Mouse (Mus musculus) cerebellum, adult 9-10 months (tissue): Measurements from ENCODE around the gene Lgi1.

Experiments
- DNase-seq: peaks from one replicate; pipeline ENCODE4 v3.0.0; 2022

The Lgi1 gene

DNA sequence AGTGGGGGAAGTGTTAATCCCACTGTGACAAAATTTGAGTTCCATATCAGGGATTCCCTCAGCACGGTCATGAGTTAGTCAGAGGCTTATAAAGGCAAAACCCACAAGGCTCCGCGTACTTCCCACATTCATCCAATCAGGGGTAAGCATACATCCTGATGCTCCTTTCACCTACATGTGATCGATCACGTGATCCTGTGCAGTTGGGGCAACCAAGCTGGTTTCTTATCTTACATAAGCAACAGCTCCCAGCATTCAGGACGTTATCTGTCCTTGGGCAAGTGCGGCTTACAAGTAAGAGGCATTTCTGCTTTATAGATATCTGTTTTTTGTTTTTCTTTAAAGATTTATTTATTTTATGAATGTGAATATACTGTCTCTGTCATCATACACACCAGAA is 63.7 kb downstream of the Lgi1 start:
- no peak for DNase-seq

DNA sequence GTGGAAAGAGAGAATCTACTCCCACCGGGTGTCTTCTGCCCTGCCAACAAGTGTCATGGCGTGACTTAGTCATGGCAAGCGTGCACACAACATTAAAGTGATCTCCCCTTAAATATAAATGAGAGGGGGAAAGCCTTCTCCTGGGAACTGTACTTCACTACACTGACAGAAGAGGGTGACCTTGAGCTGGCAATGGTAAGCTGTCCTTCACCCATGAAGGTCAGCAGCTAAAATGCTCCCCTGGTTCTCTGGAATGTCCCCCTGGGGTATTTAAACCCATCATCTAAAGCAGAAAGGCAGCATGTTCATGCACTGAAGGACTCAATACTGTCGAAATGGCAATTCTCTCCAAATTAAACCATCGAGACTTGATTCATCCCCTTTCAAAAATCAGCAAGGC is 64.9 kb downstream of the Lgi1 start:
- DNase-seq, result no peak

DNA sequence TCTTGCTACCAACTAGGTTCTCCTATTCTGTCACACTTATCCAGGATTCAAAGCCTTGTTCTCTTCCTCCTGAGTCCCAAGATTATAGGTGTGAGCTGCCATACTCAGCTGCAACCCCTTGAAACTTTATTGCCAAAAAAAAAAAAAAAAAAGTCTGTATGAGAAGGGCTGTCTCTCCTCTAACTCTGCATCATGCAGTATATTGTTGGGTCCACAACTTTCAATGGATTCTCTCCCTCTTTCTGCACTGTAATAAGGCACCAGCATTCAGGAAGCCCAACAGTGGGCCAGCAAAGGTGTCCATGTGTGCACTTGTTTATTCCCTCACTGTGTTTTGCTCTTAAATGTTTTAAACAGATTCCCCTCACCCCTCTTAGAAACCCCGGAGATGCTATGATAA is 66.7 kb downstream of the Lgi1 start:
- no peak for DNase-seq

DNA sequence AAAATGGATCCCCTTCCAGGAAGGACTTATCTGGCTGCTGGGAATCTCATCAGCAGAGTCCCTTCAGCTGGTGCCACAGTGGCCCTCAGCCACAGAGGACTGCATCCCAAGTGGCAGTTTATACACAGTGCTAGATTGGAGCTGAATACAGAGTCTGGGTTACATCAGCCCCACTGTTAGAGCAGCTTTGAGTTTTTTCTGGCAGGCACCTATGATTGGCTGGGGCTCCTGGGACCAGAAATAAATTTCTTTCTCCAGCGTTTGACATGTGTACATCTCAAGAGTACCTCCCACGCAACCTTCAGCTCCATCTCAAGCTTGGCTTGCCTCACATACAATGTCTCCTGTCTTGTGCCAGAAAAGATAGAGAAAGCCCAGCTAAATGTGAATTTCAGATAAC is 67.9 kb downstream of the Lgi1 start:
- DNase-seq, result no peak

DNA sequence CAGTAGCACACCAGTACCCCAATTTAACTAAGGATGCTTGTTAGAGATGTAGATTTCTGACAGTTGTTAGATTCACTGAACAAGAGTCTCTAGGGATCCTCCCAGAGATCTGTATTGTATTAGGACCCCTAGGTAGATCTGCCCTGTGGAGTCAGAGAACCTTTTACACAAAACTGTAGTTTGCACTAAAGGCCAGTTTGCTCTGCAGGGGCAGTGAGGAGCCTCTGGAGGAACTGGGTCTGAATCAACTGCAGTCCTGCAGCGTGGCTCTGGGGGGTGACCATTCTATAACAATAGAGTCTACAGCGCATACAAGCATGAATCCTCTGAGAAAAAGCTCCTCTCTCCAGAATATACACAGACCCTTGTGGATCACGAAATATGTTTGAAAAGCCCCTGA is 68.5 kb downstream of the Lgi1 start:
- no peak for DNase-seq

DNA sequence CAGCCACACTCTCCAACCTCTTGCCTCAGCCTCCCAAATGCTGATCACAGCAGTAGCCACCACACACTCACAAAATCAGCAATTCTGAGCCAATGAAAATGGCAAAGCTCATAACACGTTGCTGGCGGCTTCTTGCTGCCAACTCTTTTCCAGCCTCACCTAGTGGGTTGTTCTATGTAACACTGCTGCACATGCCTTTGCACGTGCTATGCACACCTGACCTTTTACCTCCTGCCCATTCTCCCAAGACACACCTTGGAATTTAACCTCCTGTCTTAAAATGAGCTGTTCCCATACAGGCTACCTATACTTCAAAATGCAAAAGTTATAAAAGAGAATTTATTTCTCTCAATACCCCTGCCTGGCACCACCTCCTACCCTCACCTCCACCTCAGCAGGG is 72.2 kb downstream of the Lgi1 start:
- no peak for DNase-seq

DNA sequence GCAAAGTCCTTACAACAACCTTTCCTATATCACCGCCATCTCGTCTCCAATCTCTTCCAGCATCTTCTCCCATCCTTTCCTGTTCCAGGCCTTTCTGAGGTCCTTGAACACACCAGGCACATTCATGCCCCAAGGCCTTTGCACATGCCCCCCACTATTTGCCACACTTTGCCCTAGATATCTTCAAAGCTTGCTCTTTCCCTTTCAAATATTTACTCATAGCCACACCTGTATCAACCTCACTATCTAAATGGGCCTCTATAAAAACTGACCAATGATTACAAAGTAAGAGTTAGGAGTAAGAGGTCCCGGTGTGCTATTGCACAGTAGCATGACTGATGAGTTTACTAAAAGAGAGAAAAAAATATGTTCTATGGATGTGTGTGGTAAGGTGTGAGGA is 73.0 kb downstream of the Lgi1 start:
- DNase-seq, result no peak

DNA sequence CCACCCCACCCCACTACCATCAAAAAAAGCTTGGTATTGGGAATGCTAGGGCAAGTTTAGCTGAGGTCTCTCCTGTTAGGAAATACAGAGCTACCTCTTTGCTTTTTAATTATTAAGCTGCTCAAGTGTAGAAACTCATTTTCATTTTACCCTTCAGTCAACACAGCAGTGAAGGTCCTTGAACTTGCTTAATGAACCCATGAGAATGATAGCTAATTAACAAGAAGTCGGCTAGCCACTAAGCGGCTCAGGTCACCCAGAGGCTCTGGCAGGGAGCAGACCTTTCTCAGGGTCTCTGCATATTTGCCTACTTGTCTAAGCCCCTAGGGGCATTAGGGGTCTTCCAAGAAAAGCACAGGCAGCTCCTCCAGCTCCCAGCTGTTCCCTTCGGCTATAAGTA is 75.4 kb downstream of the Lgi1 start:
- no peak for DNase-seq

DNA sequence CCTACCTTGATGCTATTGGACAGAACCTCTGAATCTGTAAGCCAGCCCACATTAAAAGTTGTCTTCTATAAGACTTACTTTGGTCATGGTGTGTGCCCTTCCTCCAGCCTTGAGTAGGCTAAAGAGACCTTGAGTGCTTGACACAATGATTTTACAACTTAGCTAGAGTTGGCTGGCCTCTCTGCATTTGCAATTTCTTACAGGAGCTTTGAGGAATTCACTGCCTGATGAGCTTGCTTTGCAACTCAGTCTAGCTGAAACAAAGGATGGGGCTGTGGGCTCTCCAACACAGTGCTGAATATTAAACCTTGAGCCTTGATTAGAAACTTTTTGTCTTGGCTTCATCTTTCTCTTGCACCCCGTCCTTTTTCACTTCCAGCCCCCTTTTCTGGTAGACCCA is 78.9 kb downstream of the Lgi1 start:
- DNase-seq, result no peak

DNA sequence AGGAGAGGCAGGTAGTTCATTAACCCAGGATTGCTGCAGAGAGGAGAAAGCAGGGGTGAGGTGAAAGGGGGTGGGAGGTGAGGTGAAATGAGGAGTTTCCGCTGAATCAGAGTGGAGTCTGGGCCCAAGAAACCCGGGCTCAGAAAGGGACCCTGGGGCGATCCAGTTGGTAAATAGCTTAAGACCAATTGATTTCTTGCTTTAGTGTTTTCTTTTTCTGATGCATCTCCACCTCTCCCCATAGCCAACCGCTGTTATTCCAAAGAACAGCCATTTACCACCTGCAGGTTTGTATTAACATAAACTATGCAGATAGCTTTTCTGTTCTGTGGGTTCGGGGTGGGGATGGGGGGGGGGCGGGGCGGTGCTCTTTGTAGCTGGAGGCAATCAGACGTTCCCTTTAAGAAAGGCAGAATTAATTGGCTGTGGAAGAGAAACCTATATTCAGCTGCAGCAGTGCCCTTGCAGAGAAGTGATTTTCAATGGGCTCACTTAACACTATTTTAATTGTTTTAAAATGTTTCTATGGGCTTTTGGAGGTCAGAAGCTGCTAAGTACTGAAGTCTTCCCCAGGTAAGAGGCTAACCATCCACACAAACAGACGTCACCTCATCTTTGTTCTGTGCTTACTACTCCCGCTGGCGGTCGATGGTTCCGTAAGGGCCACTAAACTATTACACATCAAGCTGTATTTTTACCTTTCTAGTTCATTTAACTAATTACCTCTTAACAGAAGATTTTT is 84.1 kb downstream of the Lgi1 start:
- no peak for DNase-seq

DNA sequence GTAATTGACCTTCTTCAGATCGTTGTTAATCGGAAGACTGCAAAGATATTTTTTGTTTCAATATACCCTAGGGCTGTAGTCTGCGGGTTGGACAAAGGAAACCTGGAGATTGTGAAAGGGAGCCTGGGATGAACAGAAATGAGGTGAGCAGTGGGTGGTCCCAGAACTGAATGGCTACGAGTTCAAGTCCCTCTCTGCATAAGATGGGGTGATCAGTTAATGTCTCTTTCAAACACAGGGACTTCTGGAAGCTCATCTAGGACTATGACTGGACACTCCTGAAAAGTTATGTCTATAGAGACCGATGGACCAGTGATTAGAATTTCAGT is 84.6 kb downstream of the Lgi1 start:
- no peak for DNase-seq

DNA sequence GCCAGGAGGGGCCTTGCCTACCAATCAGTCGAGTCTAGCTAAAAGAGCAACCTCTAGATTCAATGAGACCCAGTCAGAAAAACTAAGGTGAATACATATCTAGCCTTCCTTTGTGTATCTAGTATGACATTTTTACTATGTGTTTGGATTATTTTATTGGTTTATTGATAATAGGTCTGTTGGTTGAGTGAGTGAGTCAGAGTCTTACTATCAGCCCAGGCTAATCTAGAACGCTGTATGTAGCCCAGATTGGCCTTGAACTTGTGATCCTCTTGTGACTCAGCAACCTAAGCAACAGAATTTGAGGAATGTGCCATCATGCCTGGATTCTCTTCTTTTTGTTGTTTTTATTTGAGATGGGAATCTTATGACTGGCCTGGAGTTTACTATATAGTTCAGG is 86.9 kb downstream of the Lgi1 start:
- DNase-seq, result no peak

DNA sequence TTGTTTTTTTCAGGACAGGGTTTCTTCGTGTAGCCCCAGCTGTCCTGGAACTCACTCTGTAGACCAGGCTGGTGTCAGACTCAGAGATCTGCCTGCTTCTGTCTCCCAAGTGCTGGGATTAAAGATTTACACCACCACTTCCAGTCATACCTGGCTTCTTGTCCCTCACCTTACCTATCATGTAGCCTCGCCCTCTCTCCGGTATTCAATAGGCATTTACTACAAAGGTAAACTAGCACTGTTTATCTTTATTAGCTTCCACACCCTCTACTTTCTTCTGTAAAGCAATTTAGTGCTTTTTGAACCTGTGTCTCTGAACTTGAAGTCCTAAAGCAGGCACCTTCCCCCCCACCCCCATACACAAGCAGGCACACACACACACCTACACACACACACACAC is 87.4 kb downstream of the Lgi1 start:
- no peak for DNase-seq

DNA sequence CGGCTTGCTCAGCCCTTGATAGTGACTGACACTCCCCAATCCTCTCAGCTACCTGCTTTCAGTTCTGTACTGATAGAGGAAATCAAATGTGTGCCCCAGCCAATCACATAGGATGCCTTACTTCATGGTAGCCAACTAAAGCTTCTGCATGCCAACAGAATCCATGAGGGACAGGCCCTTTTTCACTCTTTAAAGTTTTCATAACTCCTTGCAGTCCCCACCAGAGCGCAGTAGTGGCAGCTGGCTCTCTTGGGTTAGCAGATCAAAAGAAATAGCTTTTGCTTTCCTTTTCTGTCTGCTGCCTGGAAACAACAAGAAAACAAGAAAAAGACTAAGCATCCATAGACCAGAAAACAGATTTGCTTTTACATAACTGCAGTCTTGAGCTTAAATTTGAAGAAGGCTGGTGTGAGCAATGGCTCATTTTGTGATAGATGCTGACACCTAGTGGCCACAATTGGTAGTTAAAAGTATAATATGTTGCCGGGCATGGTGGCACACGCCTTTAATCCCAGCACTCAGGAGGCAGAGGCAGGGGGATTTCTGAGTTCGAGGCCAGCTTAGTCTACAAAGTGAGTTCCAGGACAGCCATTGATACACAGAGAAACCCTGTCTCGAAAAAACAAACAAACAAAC is 88.3 kb downstream of the Lgi1 start:
- DNase-seq, result peak; percentile 78

DNA sequence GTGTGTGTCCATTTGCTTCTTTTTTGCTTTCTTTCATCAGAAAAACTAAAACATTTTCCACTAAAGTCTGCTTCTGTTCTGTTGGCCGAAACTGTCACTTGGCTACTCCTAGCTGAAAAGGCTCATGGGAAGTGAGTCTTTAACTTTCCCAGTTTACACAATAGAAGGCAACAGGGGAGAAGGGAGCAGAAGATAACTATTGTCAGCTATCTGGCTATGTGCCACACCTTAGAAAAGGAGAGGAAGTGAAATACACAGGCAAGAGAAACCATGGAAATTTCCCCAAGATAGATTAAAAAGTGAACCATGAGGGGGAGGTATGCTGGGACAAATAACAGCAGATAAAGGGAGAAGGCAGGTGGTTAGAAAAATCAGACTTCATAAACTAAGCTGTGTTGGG is 89.9 kb downstream of the Lgi1 start:
- no peak for DNase-seq

DNA sequence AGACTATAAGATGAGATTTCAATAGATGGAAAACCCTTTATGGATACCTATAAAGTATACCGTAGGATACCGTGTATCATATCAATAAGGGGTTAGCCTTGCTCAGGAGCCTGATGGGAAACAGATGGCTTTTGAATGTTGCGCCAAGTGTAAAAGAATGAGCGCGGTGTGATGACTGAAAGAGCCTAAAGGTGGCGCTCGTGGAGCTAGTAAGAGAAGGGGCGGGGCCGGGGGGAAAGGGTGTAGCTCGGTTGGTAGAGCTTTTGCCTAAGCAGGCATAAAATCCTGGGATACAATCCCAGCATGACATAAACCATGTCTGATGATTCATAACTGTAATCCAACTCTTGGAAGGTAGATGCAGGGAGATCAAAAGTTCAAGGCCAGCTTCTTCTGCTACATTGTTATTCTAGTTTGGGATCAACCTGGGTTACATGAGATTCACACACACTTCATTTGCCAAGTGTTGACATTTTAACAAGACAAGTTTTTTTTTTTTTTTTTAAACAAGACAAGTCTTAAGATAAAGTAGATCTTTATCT is 90.6 kb downstream of the Lgi1 start:
- DNase-seq, result no peak

DNA sequence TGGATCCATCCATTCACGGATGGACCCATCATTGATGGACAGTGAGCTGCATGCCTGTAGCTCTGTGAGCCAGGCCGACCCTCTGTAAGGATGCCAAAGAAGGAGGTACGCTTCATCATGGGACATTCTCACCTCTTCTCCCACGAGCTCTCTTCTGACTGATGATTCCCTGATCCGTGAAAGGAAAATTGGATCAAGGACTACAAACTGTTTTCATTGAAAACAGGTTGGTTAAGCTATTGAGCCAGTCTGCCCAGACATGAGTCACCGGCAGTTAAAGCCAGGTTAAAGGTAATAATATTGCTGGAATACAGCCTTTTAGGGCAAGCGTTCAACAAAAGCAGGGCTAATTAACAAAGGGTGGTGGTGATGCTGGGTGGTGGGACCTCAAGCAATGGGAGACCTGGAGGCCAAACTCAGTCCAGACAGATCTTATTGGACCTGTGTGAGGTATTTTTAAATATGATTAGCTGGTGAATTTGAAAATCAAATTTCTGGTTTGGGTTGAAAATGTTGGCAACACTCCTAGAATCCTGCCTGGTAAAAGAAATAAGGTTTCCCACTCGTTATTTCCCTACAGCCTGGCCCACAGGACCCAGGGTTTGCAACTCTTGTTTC is 92.0 kb downstream of the Lgi1 start:
- no peak for DNase-seq

DNA sequence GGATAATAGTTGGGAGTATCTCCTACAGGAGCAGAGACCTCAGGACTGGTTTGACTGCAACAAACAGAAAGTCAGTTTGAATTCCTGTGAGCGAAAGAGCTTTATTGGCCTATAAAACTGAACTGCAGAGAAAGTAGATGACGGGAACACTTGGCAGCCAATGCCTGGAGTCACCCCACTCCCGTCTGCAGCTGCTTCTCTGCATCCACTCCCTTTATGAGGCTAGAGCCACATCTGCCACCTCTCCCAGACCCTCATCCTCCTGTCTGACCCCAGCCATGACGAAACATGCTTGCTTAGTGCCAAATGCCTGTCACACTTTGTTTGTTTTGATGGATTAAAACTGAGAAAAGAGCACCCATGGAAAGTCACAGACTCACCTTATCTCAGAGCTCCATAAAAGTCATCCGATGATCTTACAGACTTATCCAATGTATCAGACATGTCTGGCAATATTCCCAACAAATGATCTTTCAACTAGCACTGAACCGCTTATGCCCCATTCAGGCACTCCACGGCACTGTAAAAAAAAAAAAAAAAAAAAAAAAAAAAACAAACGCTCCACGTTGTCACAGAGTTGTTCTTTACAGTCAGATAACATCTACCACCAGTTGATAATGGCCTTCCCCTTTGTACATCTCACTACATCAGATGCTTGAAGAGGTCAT is 93.8 kb downstream of the Lgi1 start:
- no peak for DNase-seq

DNA sequence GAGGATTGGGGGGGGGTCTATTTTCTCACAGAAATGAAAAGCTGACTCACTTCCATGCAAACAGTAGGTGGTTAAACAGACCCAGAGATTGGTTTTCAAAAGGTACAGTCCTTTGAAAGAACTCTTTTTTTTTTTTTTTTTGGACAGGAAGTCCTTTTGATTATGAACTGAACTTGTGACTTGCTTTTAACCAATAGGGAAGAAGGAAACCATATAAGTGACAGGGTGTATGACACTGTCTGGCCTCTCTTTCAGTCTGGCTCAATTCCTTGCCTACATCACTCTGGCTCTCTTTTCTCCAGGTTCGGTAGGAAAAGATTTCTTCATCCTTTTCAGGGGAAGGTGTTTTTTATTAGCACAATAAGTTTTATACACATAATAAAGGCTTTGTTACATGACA is 95.0 kb downstream of the Lgi1 start:
- no peak for DNase-seq
